Mouse (Mus musculus) heart, embryonic 16.5 days (tissue): ENCODE results near the gene Tm4sf20. TPM values are rescaled to one million over a fixed set of nuclear protein-coding genes. Genes with fewer than 3 reads are reported as not detected.

Source experiments
- ATAC-seq: fragments of 200-750 bp; cut with Nextera tagmentation; replicated peaks from 2 replicates; pipeline ENCODE4 v1.8.0; 2017; ENCODE audit warnings: moderate number of reproducible peaks; ENCODE audit not compliant: insufficient read depth, low FRiP score; ENCODE audit errors: extremely low read depth
- H3K27ac ChIP-seq: fragments of 300-500 bp; sonication (generic); 2 replicates; pipeline ENCODE4 v1.5.1; 2014; ENCODE audit warnings: mild to moderate bottlenecking, low read length, control low read depth, moderate library complexity
- H3K27me3 ChIP-seq: fragments of 300-500 bp; sonication (generic); 2 replicates; pipeline ENCODE4 v1.6.1; 2014; ENCODE audit warnings: low read length, mixed read lengths; ENCODE audit not compliant: control insufficient read depth, insufficient read depth
- H3K36me3 ChIP-seq: fragments of 300-500 bp; sonication (generic); 2 replicates; pipeline ENCODE4 v1.6.1; 2014; ENCODE audit not compliant: control insufficient read depth, insufficient read depth
- H3K4me1 ChIP-seq: fragments of 300-500 bp; sonication (generic); 2 replicates; pipeline ENCODE4 v1.6.1; 2014; ENCODE audit warnings: low read length, mixed read lengths; ENCODE audit not compliant: control insufficient read depth, insufficient read depth
- H3K4me2 ChIP-seq: fragments of 300-500 bp; sonication (generic); 2 replicates; pipeline ENCODE4 v1.6.1; 2014; ENCODE audit warnings: low read depth, mild to moderate bottlenecking, control low read depth, low read length
- H3K4me3 ChIP-seq: fragments of 300-500 bp; sonication (generic); 2 replicates; pipeline ENCODE4 v1.5.1; 2014; ENCODE audit warnings: mild to moderate bottlenecking, control low read depth, low read length
- H3K9ac ChIP-seq: fragments of 300-500 bp; sonication (generic); 2 replicates; pipeline ENCODE4 v1.6.1; 2014; ENCODE audit warnings: low read length, control low read depth
- H3K9me3 ChIP-seq: fragments of 300-500 bp; sonication (generic); replicated peaks from 2 replicates; pipeline ENCODE4 v1.6.1; 2016; ENCODE audit warnings: low read length; ENCODE audit not compliant: control insufficient read depth
- WGBS: fragments of 180-500 bp; shearing (Covaris S2); extraction: QIAGEN DNeasy Blood & Tissue Kit; methylation state at CpG from one replicate; pipeline ENCODE4 v1.1.7; 2014; 5-methylcytosine and 5-hydroxymethylcytosine counted together
- polyA plus RNA-seq: library from polyadenylated mRNA; unstranded; fragments of >200 nt; fragmentation: Nextera tagmentation; extraction: Ambion mirVana; gene quantifications from 2 replicates; pipeline ENCODE4 v1.2.1, GENCODE M21; 2015

Gene Tm4sf20
- polyA plus RNA-seq: 0.67 TPM in 1 of 2 replicates, not detected in the other

DNA sequence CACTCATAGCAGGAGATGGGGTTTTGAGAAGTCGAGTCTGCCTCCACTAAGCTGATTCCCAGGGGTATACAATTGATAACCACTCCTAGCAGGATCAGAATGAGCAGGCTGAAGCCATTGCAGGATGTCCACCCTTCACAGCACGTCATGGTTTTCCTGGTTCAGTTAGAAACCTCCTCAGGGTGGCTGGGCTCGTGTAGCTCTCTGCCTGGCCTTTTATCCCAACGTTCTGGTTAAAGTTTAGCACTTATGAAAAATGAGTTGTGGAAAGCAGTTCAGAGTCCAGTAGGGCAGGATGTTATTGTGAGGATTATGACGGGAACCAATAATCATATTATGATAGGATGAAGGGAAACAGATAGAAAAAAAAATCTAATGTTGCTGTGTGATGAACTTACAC is at the start of gene Tm4sf20:
TSS of gene Tm4sf20 (minus strand) at position 193 of the 400 bp plus-strand sequence.
- Histone ChIP-seq H3K4me1 (peaks cover 3% of the 10 kb centered on the region; the same call in 1 of the 2 replicates), H3K36me3 (no peaks in the 10 kb centered on the region), H3K9ac (no peak within 1 kb of the TSS), H3K4me3 (no peak within 1 kb of the TSS), H3K27ac (no peak within 1 kb of the TSS), H3K9me3 (no peaks in the 10 kb centered on the region), H3K27me3 (no peaks in the 10 kb centered on the region), H3K4me2 (no peak within 1 kb of the TSS)
- no peak for ATAC-seq
- 57% methylated on average over 5 of the region's 5 CpGs for WGBS

DNA sequence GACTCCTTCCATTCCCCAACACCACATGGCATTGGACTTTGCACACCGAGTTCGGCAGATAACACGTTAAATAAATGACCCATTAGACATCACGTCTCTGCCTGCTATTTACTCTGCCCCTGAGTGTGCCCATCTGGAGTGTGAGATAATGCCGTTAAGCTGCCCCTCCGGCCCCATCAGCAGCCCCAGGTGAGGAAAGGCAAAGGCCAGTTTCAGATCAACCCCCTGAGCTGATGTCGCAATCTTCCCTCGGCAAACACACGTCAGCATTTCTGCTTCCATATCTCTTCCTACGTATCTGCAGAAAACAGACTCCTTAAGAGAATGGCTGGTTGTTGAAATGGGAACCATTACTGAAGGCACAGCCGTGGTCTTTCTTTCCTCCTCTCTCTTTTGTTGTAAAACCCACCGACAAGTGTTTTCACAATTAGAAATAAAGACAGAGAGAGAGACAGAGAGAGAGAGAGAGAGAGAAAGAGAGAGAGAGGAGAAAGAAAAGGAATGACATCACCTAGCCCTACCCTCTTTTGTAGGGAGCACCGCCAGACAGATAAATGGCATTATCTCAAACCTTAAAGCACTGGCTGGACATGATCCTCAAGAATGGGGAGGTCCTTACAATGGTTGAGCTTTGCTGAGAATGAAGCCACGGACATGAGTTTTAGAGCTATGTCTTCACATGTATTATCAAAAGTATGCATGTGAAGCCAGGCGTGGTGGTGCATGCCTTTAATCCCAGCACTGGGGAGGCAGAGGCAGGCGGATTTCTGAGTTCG is 47.9 kb upstream of the Tm4sf20 start:
- no peak overlapping the region for H3K27ac ChIP-seq
- no peaks in the 10 kb centered on the region for H3K9me3 ChIP-seq
- peaks cover 9% of the 10 kb centered on the region for H3K4me1 ChIP-seq
- H3K4me3 ChIP-seq: peak overlapping the region; percentile 15
- H3K27me3 ChIP-seq: no peaks in the 10 kb centered on the region
- H3K4me2 ChIP-seq: peak overlapping the region; percentile 63
- H3K36me3 ChIP-seq: no peaks in the 10 kb centered on the region
- peak; percentile 65 for ATAC-seq
- 28% methylated on average over 17 of the region's 17 CpGs for WGBS
- H3K9ac ChIP-seq: no peak overlapping the region; the same call in 1 of the 2 replicates

GRCm38 (mm10) chr1:82811766-82812165 is 43.5 kb upstream of the Tm4sf20 start:
- no peak for ATAC-seq
- Histone ChIP-seq H3K9me3 (no peaks in the 10 kb centered on the region), H3K36me3 (no peaks in the 10 kb centered on the region), H3K4me1 (peaks cover 9% of the 10 kb centered on the region), H3K4me3 (no peak overlapping the region), H3K9ac (no peak overlapping the region), H3K4me2 (no peak overlapping the region), H3K27me3 (no peaks in the 10 kb centered on the region), H3K27ac (no peak overlapping the region)
- 52% methylated on average over 1 of the region's 1 CpGs for WGBS

GRCm38 (mm10) chr1:82808564-82808963 is 40.3 kb upstream of the Tm4sf20 start:
- Histone ChIP-seq H3K4me2 (no peak overlapping the region), H3K9ac (no peak overlapping the region), H3K4me1 (peaks cover 8% of the 10 kb centered on the region; the same call in 1 of the 2 replicates), H3K36me3 (no peaks in the 10 kb centered on the region), H3K27ac (peak overlapping the region; percentile 15), H3K27me3 (no peaks in the 10 kb centered on the region), H3K4me3 (no peak overlapping the region), H3K9me3 (no peaks in the 10 kb centered on the region)
- no peak for ATAC-seq
- WGBS: 60% methylated on average over 3 of the region's 3 CpGs

DNA sequence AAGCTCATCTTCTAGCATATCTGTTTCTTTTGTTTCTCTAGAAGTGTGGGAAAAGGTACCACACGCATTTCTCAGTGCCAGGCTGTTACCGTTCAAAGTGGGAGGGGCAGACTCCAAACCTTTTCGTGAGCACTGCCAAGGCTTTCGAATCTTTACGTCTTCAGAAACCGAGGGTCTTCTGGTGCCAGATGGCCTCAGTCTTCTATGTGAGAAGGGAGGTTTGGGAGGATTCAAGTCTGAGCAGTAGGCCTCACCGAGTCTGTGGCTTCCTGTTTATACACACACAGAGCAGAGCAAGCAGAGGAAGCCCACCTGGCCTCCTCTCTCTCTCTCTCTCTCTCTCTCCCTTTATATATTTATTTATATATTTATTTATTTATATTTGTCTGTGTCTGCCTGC is 38.9 kb upstream of the Tm4sf20 start:
- Histone ChIP-seq H3K9me3 (no peaks in the 10 kb centered on the region), H3K4me2 (no peak overlapping the region), H3K27ac (peak overlapping the region; percentile 70; the same call in 1 of the 2 replicates), H3K9ac (no peak overlapping the region), H3K27me3 (no peaks in the 10 kb centered on the region), H3K36me3 (no peaks in the 10 kb centered on the region), H3K4me1 (peaks cover 8% of the 10 kb centered on the region; the same call in 1 of the 2 replicates), H3K4me3 (no peak overlapping the region)
- 65% methylated on average over 7 of the region's 7 CpGs for WGBS
- ATAC-seq: peak; percentile 62; the same call in 1 of the 2 replicates

DNA sequence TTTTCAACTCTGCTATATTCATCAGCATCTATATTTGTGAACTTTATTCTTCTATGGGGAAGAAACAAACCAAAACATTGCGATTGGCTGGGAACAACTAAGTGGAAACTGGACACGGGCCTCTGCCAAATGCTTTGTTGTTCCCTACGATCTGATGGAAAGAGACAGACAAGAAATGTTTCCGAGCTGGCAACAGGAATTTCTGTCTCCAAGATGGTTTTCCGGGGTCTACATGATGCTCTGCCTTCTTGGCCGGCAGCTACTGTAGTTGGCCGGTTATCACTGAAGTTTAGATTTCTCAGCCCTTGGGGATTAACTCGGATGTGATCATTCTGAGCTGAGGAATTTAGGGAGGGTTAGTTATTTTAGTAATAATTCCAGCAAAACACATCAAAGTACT is 38.1 kb upstream of the Tm4sf20 start:
- Histone ChIP-seq H3K4me3 (no peak overlapping the region), H3K27ac (peak overlapping the region; percentile 70), H3K9ac (no peak overlapping the region), H3K4me1 (peaks cover 9% of the 10 kb centered on the region), H3K4me2 (no peak overlapping the region), H3K27me3 (no peaks in the 10 kb centered on the region), H3K9me3 (no peaks in the 10 kb centered on the region), H3K36me3 (no peaks in the 10 kb centered on the region)
- WGBS: 56% methylated on average over 8 of the region's 8 CpGs
- no peak for ATAC-seq

- no peaks in the 10 kb centered on the region for H3K27me3 ChIP-seq
- no peaks in the 10 kb centered on the region for H3K36me3 ChIP-seq
- peaks cover 10% of the 10 kb centered on the region for H3K4me1 ChIP-seq
- no peak overlapping the region for H3K9ac ChIP-seq
- H3K4me3 ChIP-seq: no peak overlapping the region
- no peak overlapping the region for H3K27ac ChIP-seq
- no peak overlapping the region for H3K4me2 ChIP-seq
- ATAC-seq: no peak
- WGBS: 79% methylated on average over 1 of the region's 1 CpGs
- H3K9me3 ChIP-seq: no peaks in the 10 kb centered on the region
These were observed 35.8 kb upstream of the Tm4sf20 start for GRCm38 (mm10) chr1:82804059-82804458.

DNA sequence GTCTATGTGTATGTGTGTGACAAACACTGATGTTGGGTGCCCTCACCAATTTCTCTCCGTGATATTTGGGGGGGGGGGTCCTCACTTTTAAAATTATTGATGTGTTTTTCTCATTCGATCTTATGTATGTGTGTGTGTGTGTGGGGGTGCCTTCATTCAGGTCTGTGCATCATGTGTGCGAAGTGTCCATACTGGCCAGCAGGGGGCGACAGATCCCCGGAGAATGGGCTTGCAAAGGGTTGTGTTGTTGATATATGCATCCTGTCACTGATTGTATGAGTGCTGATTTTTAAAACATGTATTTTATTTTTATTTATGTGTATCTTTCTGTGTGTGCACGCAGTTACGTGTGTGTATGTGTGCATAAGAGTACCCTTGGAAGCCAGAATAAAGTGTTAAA is 35.3 kb upstream of the Tm4sf20 start:
- Histone ChIP-seq H3K4me3 (no peak overlapping the region), H3K27ac (no peak overlapping the region), H3K4me1 (peaks cover 8% of the 10 kb centered on the region), H3K4me2 (no peak overlapping the region), H3K9me3 (no peaks in the 10 kb centered on the region), H3K27me3 (no peaks in the 10 kb centered on the region), H3K9ac (no peak overlapping the region), H3K36me3 (no peaks in the 10 kb centered on the region)
- WGBS: 74% methylated on average over 7 of the region's 7 CpGs
- no peak for ATAC-seq

DNA sequence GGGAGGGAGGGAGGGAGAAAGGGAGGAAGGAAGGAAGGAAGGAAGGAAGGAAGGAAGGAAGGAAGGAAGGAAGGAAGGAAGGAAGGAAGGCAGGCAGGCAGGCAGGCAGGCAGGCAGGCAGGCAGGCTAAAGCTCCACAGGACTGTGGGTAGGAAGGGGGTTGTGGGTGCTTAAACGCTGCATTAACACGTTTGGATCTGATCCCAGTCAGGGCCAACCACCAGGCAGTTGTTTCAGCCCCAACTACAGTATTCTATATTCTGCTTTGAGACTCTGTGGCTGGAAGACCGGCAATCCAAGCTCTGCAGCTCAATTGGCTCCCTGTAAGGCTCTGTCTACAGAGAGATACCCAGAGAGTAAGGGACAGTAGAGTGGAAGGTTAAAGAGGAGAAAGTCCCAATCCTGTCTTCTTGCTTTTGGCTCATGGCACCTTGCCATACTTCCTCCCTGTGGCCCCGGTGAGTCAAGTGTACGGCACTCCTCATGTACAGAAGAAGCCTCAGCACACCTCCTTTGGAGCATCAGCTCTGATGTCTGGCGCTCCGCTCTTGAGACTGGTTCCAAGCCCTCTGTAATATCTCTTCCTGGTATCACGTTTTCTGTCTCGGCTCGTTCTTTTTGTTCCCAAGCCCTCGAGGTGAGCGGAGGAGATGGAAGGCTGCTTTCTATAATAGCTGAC is 33.0 kb upstream of the Tm4sf20 start:
- Histone ChIP-seq H3K9ac (no peak overlapping the region), H3K4me2 (no peak overlapping the region), H3K4me1 (peaks cover 8% of the 10 kb centered on the region), H3K4me3 (no peak overlapping the region), H3K9me3 (no peaks in the 10 kb centered on the region), H3K36me3 (no peaks in the 10 kb centered on the region), H3K27me3 (no peaks in the 10 kb centered on the region), H3K27ac (no peak overlapping the region)
- 57% methylated on average over 12 of the region's 12 CpGs for WGBS
- ATAC-seq: no peak
